In genomic region chr7:126374526-126374925, GRCm38 (mm10) we compare ENCODE assay signal across 33 mouse cellular contexts. TPM values are rescaled to one million over a fixed set of nuclear protein-coding genes. Genes with fewer than 3 reads are reported as not detected.
DNase-seq lines count a peak whose midpoint lies in the region; ATAC-seq and TF ChIP-seq lines count a peak whose summit lies in the region.
"Had no signal": no experiment of that assay in that cellular context is flagged by ENCODE, and none has a peak within 500 bp of the region (broad histone marks: within the 10 kb centered on the region; RNA-seq: fewer than 3 reads in every experiment).

No protein-coding gene starts in this region.

- peak overlapping the region; percentile 29 for H3K27ac ChIP-seq in bone marrow macrophage, adult 2 months (ENCODE audit: insufficient read depth, low read depth, low read length)
- no peak overlapping the region for H3K27ac ChIP-seq in limb, embryonic 10.5 days
- H3K27ac ChIP-seq: embryonic facial prominence, embryonic 12.5 days; embryonic facial prominence, embryonic 15.5 days; forebrain, embryonic 12.5 days; forebrain, embryonic 15.5 days; heart, adult 2 months; heart, embryonic 10.5 days; heart, embryonic 13.5 days; hindbrain, embryonic 14.5 days; hindbrain, postnatal 0 days had no signal

- peak overlapping the region; percentile 64 for H3K4me3 ChIP-seq in bone marrow macrophage, adult 2 months (ENCODE audit: insufficient read depth, low read length)
- H3K4me3 ChIP-seq in limb, embryonic 10.5 days, result no peak overlapping the region
- H3K4me3 ChIP-seq: embryonic facial prominence, embryonic 12.5 days; embryonic facial prominence, embryonic 15.5 days; forebrain, embryonic 12.5 days; forebrain, embryonic 15.5 days; heart, adult 2 months; heart, embryonic 10.5 days; heart, embryonic 13.5 days had no signal

- no peaks in the 10 kb centered on the region for H3K9me3 ChIP-seq in limb, embryonic 10.5 days (replicated peaks)
- H3K9me3 ChIP-seq: embryonic facial prominence, embryonic 12.5 days; embryonic facial prominence, embryonic 15.5 days; forebrain, embryonic 12.5 days; forebrain, embryonic 15.5 days; heart, embryonic 10.5 days; heart, embryonic 13.5 days had no signal

- no peak for TF ChIP-seq POLR2A in bone marrow macrophage, adult 2 months (IDR thresholded peaks at IDR 0.05; ENCODE audit: borderline replicate concordance, low read depth, low read length)

- no peak for TF ChIP-seq CTCF in bone marrow macrophage, adult 2 months (IDR thresholded peaks at IDR 0.05; ENCODE audit: low read depth, low read length)

- peaks cover 19% of the 10 kb centered on the region for H3K4me1 ChIP-seq in bone marrow macrophage, adult 2 months (ENCODE audit: control insufficient read depth, insufficient read depth, low read length)
- peaks cover 26% of the 10 kb centered on the region for H3K4me1 ChIP-seq in limb, embryonic 10.5 days

- peak; percentile 49 to 53 for DNase-seq in lung, adult 18-20 months
- DNase-seq in lung, postnatal 10 days, result no peak
- peak; percentile 20 for DNase-seq in thymus, postnatal 0 days (ENCODE audit: low spot score)
- DNase-seq in thymus, postnatal 10 days (ENCODE audit: low spot score in 2 of 2), result no peak
- peak; percentile 53 for DNase-seq in lung, postnatal 36 days
- DNase-seq in limb, embryonic 10.5 days (ENCODE audit: low spot score), result no peak
- DNase-seq: adrenal gland, adult 8-10 months; adrenal gland, postnatal 25 days; B cell, adult 2 months; cerebellum, adult 18-20 months; cerebellum, adult 9-10 months; cerebellum, postnatal 25 days; gastrocnemius, postnatal 10 days; gastrocnemius, postnatal 36 days; heart, adult 2 months; heart, postnatal 14 days; heart, postnatal 4 days had no signal

- H3K36me3 ChIP-seq in limb, embryonic 10.5 days, result peaks cover 62% of the 10 kb centered on the region

- no peaks in the 10 kb centered on the region for H3K27me3 ChIP-seq in limb, embryonic 10.5 days (ENCODE audit: low read depth, poor library complexity, severe bottlenecking)
- H3K27me3 ChIP-seq: CH12.LX; embryonic facial prominence, embryonic 12.5 days; embryonic facial prominence, embryonic 15.5 days; forebrain, embryonic 12.5 days; forebrain, embryonic 15.5 days had no signal

- no peak for ATAC-seq in erythroid progenitor cell, adult 5-6 weeks (replicated peaks; ENCODE audit: low FRiP score, poor library complexity, severe bottlenecking)
- ATAC-seq: activated CD4-positive, CD25-positive, alpha-beta regulatory T cell, adult 4 months; forebrain, embryonic 15.5 days; hindbrain, postnatal 0 days had no signal

- 75% methylated on average over 6 of the region's 6 CpGs for WGBS in limb, embryonic 10.5 days

RNA-seq across cellular contexts. Expression of gene Spns1, which starts 2.7 kb away (rescaled TPM):
- 39.4 and 43.3 TPM in 2 replicates for polyA plus RNA-seq in thymus, postnatal 0 days (2015; fragmentation: Nextera tagmentation; extraction: Ambion mirVana)
- 41.1 and 41.8 TPM in 2 replicates for polyA plus RNA-seq in bone marrow macrophage, adult 2 months (2012; ENCODE audit: insufficient read depth, insufficient read length, missing spikeins)
- 67.7 and 68.4 TPM in 2 replicates for polyA plus RNA-seq in limb, embryonic 10.5 days (2016; fragmentation: Nextera tagmentation; extraction: Ambion mirVana)
- 7.6 and 8.0 TPM in 2 replicates for total RNA-seq in erythroid progenitor cell, adult 5-6 weeks (2015; ENCODE audit: low replicate concordance)
- total RNA-seq in erythroid progenitor cell, adult 5-6 weeks (2017; ENCODE audit: low replicate concordance), result 3.1 and 5.8 TPM in 2 replicates

RNA-seq across cellular contexts. Expression of gene Lat, which starts 5.2 kb away (rescaled TPM):
- polyA plus RNA-seq in thymus, postnatal 0 days (2015; fragmentation: Nextera tagmentation; extraction: Ambion mirVana), result 890 and 915 TPM in 2 replicates
- 2.5 and 3.2 TPM in 2 replicates for polyA plus RNA-seq in bone marrow macrophage, adult 2 months (2012; ENCODE audit: insufficient read depth, insufficient read length, missing spikeins)
- polyA plus RNA-seq in limb, embryonic 10.5 days (2016; fragmentation: Nextera tagmentation; extraction: Ambion mirVana), result 1.6 and 3.0 TPM in 2 replicates
- total RNA-seq in erythroid progenitor cell, adult 5-6 weeks (2015; ENCODE audit: low replicate concordance), result 13.4 and 22.7 TPM in 2 replicates
- 1.7 and 3.5 TPM in 2 replicates for total RNA-seq in erythroid progenitor cell, adult 5-6 weeks (2017; ENCODE audit: low replicate concordance)

RNA-seq across cellular contexts. Expression of gene Nfatc2ip, which starts 22.0 kb away (rescaled TPM):
- 5.1 and 6.7 TPM in 2 replicates for polyA plus RNA-seq in thymus, postnatal 0 days (2015; fragmentation: Nextera tagmentation; extraction: Ambion mirVana)
- polyA plus RNA-seq in bone marrow macrophage, adult 2 months (2012; ENCODE audit: insufficient read depth, insufficient read length, missing spikeins), result 9.5 and 10.3 TPM in 2 replicates
- polyA plus RNA-seq in limb, embryonic 10.5 days (2016; fragmentation: Nextera tagmentation; extraction: Ambion mirVana), result 2.6 and 2.9 TPM in 2 replicates
- 7.6 and 10.1 TPM in 2 replicates for total RNA-seq in erythroid progenitor cell, adult 5-6 weeks (2015; ENCODE audit: low replicate concordance)
- 21.7 and 22.7 TPM in 2 replicates for total RNA-seq in erythroid progenitor cell, adult 5-6 weeks (2017; ENCODE audit: low replicate concordance)

RNA-seq across cellular contexts. Expression of gene Cd19, which starts 40.2 kb away (rescaled TPM):
- 0.13 and 0.22 TPM in 2 replicates for polyA plus RNA-seq in thymus, postnatal 0 days (2015; fragmentation: Nextera tagmentation; extraction: Ambion mirVana)
- polyA plus RNA-seq in bone marrow macrophage, adult 2 months (2012; ENCODE audit: insufficient read depth, insufficient read length, missing spikeins), result not detected in 2 replicates
- polyA plus RNA-seq in limb, embryonic 10.5 days (2016; fragmentation: Nextera tagmentation; extraction: Ambion mirVana), result not detected in 2 replicates
- 18.4 and 35.2 TPM in 2 replicates for total RNA-seq in erythroid progenitor cell, adult 5-6 weeks (2015; ENCODE audit: low replicate concordance)
- total RNA-seq in erythroid progenitor cell, adult 5-6 weeks (2017; ENCODE audit: low replicate concordance), result 11.2 and 18.8 TPM in 2 replicates
- total RNA-seq: gastrocnemius, adult 18-20 months; gastrocnemius, postnatal 36 days; granulocyte monocyte progenitor cell, adult 5-6 weeks; MEL had no signal
- polyA plus RNA-seq: embryonic facial prominence, embryonic 12.5 days; forebrain, embryonic 12.5 days; forebrain, embryonic 15.5 days; heart, embryonic 10.5 days; heart, embryonic 13.5 days; hindbrain, embryonic 11.5 days; hindbrain, embryonic 14.5 days had no signal

RNA-seq across cellular contexts. Expression of gene Rabep2, which starts 54.0 kb away (rescaled TPM):
- 22.2 and 22.7 TPM in 2 replicates for polyA plus RNA-seq in thymus, postnatal 0 days (2015; fragmentation: Nextera tagmentation; extraction: Ambion mirVana)
- 25.3 and 30.6 TPM in 2 replicates for polyA plus RNA-seq in bone marrow macrophage, adult 2 months (2012; ENCODE audit: insufficient read depth, insufficient read length, missing spikeins)
- polyA plus RNA-seq in limb, embryonic 10.5 days (2016; fragmentation: Nextera tagmentation; extraction: Ambion mirVana), result 30.3 and 36.9 TPM in 2 replicates
- total RNA-seq in erythroid progenitor cell, adult 5-6 weeks (2015; ENCODE audit: low replicate concordance), result 4.3 and 8.0 TPM in 2 replicates
- 1.4 and 7.2 TPM in 2 replicates for total RNA-seq in erythroid progenitor cell, adult 5-6 weeks (2017; ENCODE audit: low replicate concordance)

Comparison
In these comparisons a context has a peak if more than half of its experiments do, and no peak if none do; other contexts are left out.
1. DNase-seq: peak in lung, adult 18-20 months (2 of 2), thymus, postnatal 0 days (single experiment) and lung, postnatal 36 days (single experiment); none in lung, postnatal 10 days (single experiment), thymus, postnatal 10 days (0 of 2) and limb, embryonic 10.5 days (single experiment).
2. RNA of gene Lat, which starts 5.2 kb away (polyA plus RNA-seq): 890 to 915 TPM in thymus, postnatal 0 days; 1.6 to 3.0 TPM in limb, embryonic 10.5 days and 2.5 to 3.2 TPM in bone marrow macrophage, adult 2 months; every median in the first group is over 100 times any median in the second.